In the genomic region with DNA sequence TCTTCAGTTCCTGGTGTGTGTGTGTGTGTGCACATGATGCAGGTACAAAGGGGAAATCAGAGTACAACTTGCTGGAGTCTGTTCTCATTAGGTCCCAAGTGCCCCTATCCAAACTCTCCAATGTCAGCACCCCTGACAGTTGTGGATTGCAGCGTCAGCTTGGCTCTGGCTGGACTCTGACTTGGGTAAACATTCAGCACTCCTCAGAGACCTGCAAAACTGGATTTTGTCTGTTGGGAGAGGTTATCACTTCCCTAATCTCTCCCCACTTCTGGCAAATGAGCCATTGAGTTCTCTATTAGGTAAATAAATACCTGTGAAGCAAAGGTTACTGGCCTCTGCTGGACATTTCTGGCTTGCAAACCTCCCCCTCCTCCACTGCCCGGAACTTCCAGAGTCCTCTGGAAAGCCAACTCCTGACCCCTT, we compare ENCODE assay signal across 11 mouse cellular contexts. TPM values are rescaled to one million over a fixed set of nuclear protein-coding genes. Genes with fewer than 3 reads are reported as not detected.
DNase-seq lines count a peak whose midpoint lies in the region; ATAC-seq lines count a peak whose summit lies in the region.
"Had no signal": no experiment of that assay in that cellular context is flagged by ENCODE, and none has a peak within 500 bp of the region (broad histone marks: within the 10 kb centered on the region; RNA-seq: fewer than 3 reads in every experiment).

No protein-coding gene starts in this region.

- peak; percentile 86 for ATAC-seq in kidney, embryonic 16.5 days (ENCODE audit: low FRiP score, low TSS enrichment)
- ATAC-seq in megakaryocyte-erythroid progenitor cell, adult 5-6 weeks (replicated peaks; ENCODE audit: low FRiP score, low TSS enrichment, poor library complexity, severe bottlenecking), result no peak

- no peaks in the 10 kb centered on the region for H3K9me3 ChIP-seq in kidney, embryonic 16.5 days (ENCODE audit: low read length)
- H3K9me3 ChIP-seq: hindbrain, embryonic 13.5 days had no signal

- peaks cover 22% of the 10 kb centered on the region for H3K4me1 ChIP-seq in kidney, embryonic 16.5 days (ENCODE audit: insufficient read depth, low read length)

- H3K4me3 ChIP-seq in kidney, embryonic 16.5 days (ENCODE audit: low read length), result no peak overlapping the region
- H3K4me3 ChIP-seq: hindbrain, embryonic 13.5 days had no signal

- no peaks in the 10 kb centered on the region for H3K27me3 ChIP-seq in kidney, embryonic 16.5 days (ENCODE audit: insufficient read depth, low read length)
- H3K27me3 ChIP-seq: hindbrain, embryonic 13.5 days had no signal

- peak overlapping the region; percentile 70 for H3K27ac ChIP-seq in kidney, embryonic 16.5 days (ENCODE audit: low read length)
- H3K27ac ChIP-seq: hindbrain, embryonic 13.5 days had no signal

- H3K9ac ChIP-seq in kidney, embryonic 16.5 days (replicated peaks; ENCODE audit: low read length), result no peak overlapping the region
- H3K9ac ChIP-seq: hindbrain, embryonic 13.5 days had no signal

- peak; percentile 31 for DNase-seq in adrenal gland, postnatal 14 days
- no peak for DNase-seq in adrenal gland, postnatal 25 days
- DNase-seq in embryo, embryonic 10.5 days (ENCODE audit: low spot score), result peak; percentile 58
- DNase-seq in lung, postnatal 14 days, result peak; percentile 32
- no peak for DNase-seq in spleen, adult 12 weeks (ENCODE audit: low spot score)
- DNase-seq in cerebellum, adult 11 months, result no peak

- H3K4me2 ChIP-seq in kidney, embryonic 16.5 days (replicated peaks; ENCODE audit: low read depth, low read length), result no peak overlapping the region; the same call in 1 of the 2 replicates
- H3K4me2 ChIP-seq: hindbrain, embryonic 13.5 days had no signal

- no peaks in the 10 kb centered on the region for H3K36me3 ChIP-seq in kidney, embryonic 16.5 days (ENCODE audit: insufficient read depth, low read length)
- H3K36me3 ChIP-seq: hindbrain, embryonic 13.5 days had no signal

- 5% methylated on average over 2 of the region's 2 CpGs for WGBS in kidney, embryonic 16.5 days

RNA-seq across cellular contexts. Expression of gene Gm9817, which starts 10.3 kb away (rescaled TPM):
- total RNA-seq in adrenal gland, postnatal 14 days (2021), result 0.19 TPM in 1 of 2 replicates, not detected in the other
- 0.12 TPM in 1 of 2 replicates, not detected in the other for total RNA-seq in adrenal gland, postnatal 25 days (2021)
- polyA plus RNA-seq in kidney, embryonic 16.5 days (2015; fragmentation: Nextera tagmentation; extraction: Ambion mirVana), result not detected in 2 replicates
- total RNA-seq in megakaryocyte-erythroid progenitor cell, adult 5-6 weeks (2014; fragmentation: Nextera tagmentation), result not detected in 2 replicates
- total RNA-seq in megakaryocyte-erythroid progenitor cell, adult 5-6 weeks (2017), result not detected in 2 replicates
- total RNA-seq: left cerebral cortex, postnatal 25 days had no signal
- polyA plus RNA-seq: neural tube, embryonic 11.5 days had no signal

Comparison
In these comparisons a context has a peak if more than half of its experiments do, and no peak if none do; other contexts are left out.
1. DNase-seq: peak in adrenal gland, postnatal 14 days (single experiment), embryo, embryonic 10.5 days (single experiment) and lung, postnatal 14 days (single experiment); none in adrenal gland, postnatal 25 days (single experiment), spleen, adult 12 weeks (single experiment) and cerebellum, adult 11 months (single experiment).